Mouse (Mus musculus) testis, adult 2 months (tissue): Measurements from ENCODE around the gene Pitpnm3.

Experiments used
- CTCF ChIP-seq: fragments of 200-500 bp; IDR thresholded peaks from 2 replicates; pipeline ENCODE4 v1.5.1; 2012; ENCODE audit warnings: low read depth, mild to moderate bottlenecking, inconsistent platforms, low read length, moderate library complexity; ENCODE audit not compliant: control insufficient read depth, insufficient read depth, insufficient replicate concordance
- POLR2A ChIP-seq: fragments of 200-500 bp; IDR thresholded peaks from 2 replicates; pipeline ENCODE4 v1.6.1; 2012; ENCODE audit warnings: low read depth, mild to moderate bottlenecking, inconsistent platforms, low read length, moderate library complexity; ENCODE audit not compliant: control insufficient read depth

DNA sequence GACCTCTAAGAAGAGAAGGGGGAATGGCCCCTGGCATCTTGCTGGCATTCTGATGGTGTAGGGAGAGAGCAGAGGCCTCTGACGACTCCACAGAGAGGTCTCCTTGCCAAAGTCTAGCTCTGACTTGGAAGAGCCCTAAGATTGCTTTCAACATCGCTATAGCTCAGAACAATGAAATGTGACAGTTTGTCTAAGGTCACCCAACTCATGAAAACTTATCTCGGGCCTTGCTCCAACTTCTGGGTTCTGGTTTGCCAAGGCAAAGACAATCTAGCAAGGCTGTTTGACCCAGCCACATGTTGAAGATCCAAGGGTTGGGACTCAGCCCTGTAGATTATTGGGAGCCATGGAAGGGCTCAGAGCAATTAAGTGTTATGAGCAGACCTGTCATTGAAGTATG is 91.3 kb downstream of the Pitpnm3 start:
- TF ChIP-seq CTCF (no peak), POLR2A (no peak)
